Mouse (Mus musculus) kidney, embryonic 15.5 days (tissue): ENCODE measurements around the gene Birc6. TPM values are rescaled to one million over a fixed set of nuclear protein-coding genes. Genes with fewer than 3 reads are reported as not detected.
"Not testable (repeated sequence)": the region's sequence is repeated elsewhere in the genome, so short reads cannot be mapped to it uniquely, and the experiment has no call there.

ENCODE experiments used
- ATAC-seq: fragments of 200-750 bp; cut with Nextera tagmentation; replicated peaks from 2 replicates; pipeline ENCODE4 v1.8.0; 2017; ENCODE audit warnings: moderate TSS enrichment; ENCODE audit not compliant: low FRiP score
- H3K27ac ChIP-seq: fragments of 300-500 bp; sonication (generic); 2 replicates; pipeline ENCODE4 v1.5.1; 2015; ENCODE audit warnings: mild to moderate bottlenecking, inconsistent platforms
- H3K27me3 ChIP-seq: fragments of 300-500 bp; sonication (generic); 2 replicates; pipeline ENCODE4 v1.6.1; 2015; ENCODE audit warnings: inconsistent platforms
- H3K36me3 ChIP-seq: fragments of 300-500 bp; sonication (generic); 2 replicates; pipeline ENCODE4 v1.6.1; 2015; ENCODE audit warnings: inconsistent platforms
- H3K4me1 ChIP-seq: fragments of 300-500 bp; sonication (generic); 2 replicates; pipeline ENCODE4 v1.6.1; 2015; ENCODE audit warnings: inconsistent platforms
- H3K4me2 ChIP-seq: fragments of 300-500 bp; sonication (generic); 2 replicates; pipeline ENCODE4 v1.6.1; 2015; ENCODE audit warnings: moderate library complexity, mild to moderate bottlenecking, inconsistent platforms
- H3K4me3 ChIP-seq: fragments of 300-500 bp; sonication (generic); replicated peaks from 2 replicates; pipeline ENCODE4 v1.5.1; 2015; ENCODE audit warnings: mild to moderate bottlenecking, inconsistent platforms
- H3K9ac ChIP-seq: fragments of 300-500 bp; sonication (generic); 2 replicates; pipeline ENCODE4 v1.6.1; 2015; ENCODE audit warnings: mild to moderate bottlenecking, inconsistent platforms
- H3K9me3 ChIP-seq: fragments of 300-500 bp; sonication (generic); replicated peaks from 2 replicates; pipeline ENCODE4 v1.6.1; 2016; ENCODE audit warnings: inconsistent platforms
- WGBS: fragments of 180-500 bp; shearing (Covaris S2); methylation state at CpG from one replicate; pipeline ENCODE4 v1.1.7; 2015; ENCODE audit warnings: mixed read lengths; 5-methylcytosine and 5-hydroxymethylcytosine counted together
- polyA plus RNA-seq: library from polyadenylated mRNA; unstranded; fragments of >200 nt; fragmentation: Nextera tagmentation; extraction: Ambion mirVana; gene quantifications from 2 replicates; pipeline ENCODE4 v1.2.1, GENCODE M21; 2015

Gene Birc6
- polyA plus RNA-seq, 1 experiment from 2014 or later, result 89.3 TPM

DNA sequence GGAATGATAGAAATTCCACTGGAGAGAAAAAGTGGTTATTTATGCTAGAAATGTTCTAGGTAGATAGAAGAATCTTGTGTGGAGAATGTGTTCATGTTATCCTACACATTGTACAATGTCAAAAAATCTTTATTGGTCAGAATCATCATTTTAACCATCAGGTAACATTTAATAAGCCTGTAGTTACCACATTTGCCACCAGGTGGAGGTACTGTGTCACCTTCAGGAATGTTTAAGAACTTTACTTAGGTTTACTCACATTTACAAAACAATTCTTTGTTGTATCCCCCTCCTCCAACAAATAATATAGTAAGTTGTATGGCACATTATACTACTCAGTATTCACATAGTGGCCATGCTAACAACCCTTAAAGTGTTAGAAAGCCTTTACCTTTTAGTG lies 145.2 kb downstream of the Birc6 start:
- peaks cover 78% of the 10 kb centered on the region for H3K36me3 ChIP-seq
- no peaks in the 10 kb centered on the region for H3K9me3 ChIP-seq

DNA sequence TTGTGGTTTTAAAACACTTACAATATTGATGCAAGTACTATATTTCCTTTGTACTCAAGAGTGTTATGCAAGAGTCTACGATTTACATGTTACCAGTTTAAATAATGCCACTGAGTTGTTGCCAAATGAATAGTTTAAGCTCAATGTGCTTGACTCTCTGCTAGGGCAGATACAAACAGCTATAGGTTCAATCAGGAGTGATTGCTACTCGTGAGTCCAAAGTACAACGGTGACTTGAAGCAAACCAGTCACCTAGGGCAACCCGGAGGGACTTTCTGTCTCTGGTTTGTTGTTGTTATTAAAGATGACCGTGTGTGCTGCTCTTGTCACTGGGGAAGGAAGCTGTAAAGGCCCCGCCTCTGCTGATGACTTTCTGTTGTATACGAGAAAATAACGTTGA lies 150.0 kb downstream of the Birc6 start:
- Histone ChIP-seq H3K4me2 (no peak overlapping the region), H3K36me3 (peaks cover 74% of the 10 kb centered on the region), H3K9ac (no peak overlapping the region), H3K4me3 (no peak overlapping the region), H3K9me3 (no peaks in the 10 kb centered on the region), H3K27me3 (no peaks in the 10 kb centered on the region), H3K4me1 (no peaks in the 10 kb centered on the region), H3K27ac (no peak overlapping the region)
- no peak for ATAC-seq
- 92% methylated on average over 8 of the region's 8 CpGs for WGBS

More for the DNA sequence above, 145.2 kb downstream of the Birc6 start:
- ATAC-seq, result no peak
- Histone ChIP-seq H3K9ac (no peak overlapping the region), H3K4me2 (no peak overlapping the region), H3K27ac (no peak overlapping the region), H3K4me3 (no peak overlapping the region), H3K4me1 (no peaks in the 10 kb centered on the region), H3K27me3 (no peaks in the 10 kb centered on the region)

DNA sequence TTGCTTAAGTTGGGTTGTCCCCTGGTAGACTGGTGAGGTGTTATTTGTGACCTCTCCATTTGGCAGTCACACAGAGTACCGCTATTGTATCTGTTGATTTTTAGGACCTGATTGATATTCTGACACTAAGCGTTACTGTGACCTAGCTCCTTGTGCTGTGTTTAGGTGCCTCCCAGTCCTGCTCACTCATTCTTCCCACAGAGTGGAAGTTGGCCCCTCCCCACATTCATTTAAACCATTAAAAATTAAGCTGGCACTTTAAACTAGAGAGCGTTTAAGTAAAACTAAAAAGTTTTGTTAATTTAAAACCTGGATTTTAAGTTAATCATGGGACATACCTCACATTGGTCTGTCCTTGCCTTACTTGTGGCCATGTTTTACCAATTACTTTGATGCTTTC lies 156.8 kb downstream of the Birc6 start:
- peaks cover 52% of the 10 kb centered on the region for H3K36me3 ChIP-seq
- no peaks in the 10 kb centered on the region for H3K27me3 ChIP-seq
- 69% methylated on average over 3 of the region's 3 CpGs for WGBS
- no peak overlapping the region for H3K9ac ChIP-seq
- no peak overlapping the region for H3K4me3 ChIP-seq
- H3K4me2 ChIP-seq, result no peak overlapping the region
- peak; percentile 76 for ATAC-seq
- no peak overlapping the region for H3K27ac ChIP-seq
- H3K4me1 ChIP-seq, result no peaks in the 10 kb centered on the region
- H3K9me3 ChIP-seq, result no peaks in the 10 kb centered on the region

DNA sequence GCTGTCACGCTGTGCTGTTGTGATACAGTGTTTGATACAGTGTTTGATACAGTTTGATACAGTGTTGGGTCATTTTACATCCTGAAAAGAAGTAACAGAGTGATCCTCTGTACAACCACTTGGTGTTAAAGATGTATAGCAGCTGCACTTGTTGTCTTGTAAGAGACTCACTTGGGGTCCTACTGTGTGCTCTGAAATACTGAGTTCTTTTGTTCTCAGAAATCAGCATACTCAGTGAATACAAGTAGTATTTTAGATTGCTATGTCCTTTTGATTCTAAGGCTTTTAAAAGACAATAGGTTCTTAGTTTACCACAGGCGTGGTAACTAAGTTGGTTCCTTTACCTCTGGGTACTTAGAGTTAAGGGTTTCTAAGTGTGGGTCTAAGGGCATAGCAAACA lies 160.5 kb downstream of the Birc6 start:
- H3K9ac ChIP-seq, result no peak overlapping the region
- no peak for ATAC-seq
- H3K4me3 ChIP-seq, result no peak overlapping the region
- no peaks in the 10 kb centered on the region for H3K27me3 ChIP-seq
- H3K27ac ChIP-seq, result no peak overlapping the region
- WGBS, result 93% methylated on average over 2 of the region's 2 CpGs
- H3K36me3 ChIP-seq, result peaks cover 58% of the 10 kb centered on the region
- no peaks in the 10 kb centered on the region for H3K9me3 ChIP-seq
- no peaks in the 10 kb centered on the region for H3K4me1 ChIP-seq
- no peak overlapping the region for H3K4me2 ChIP-seq

GRCm38 (mm10) chr17:74689406-74689805 lies 161.3 kb downstream of the Birc6 start:
- no peak for ATAC-seq
- 84% methylated on average over 4 of the region's 4 CpGs for WGBS
- Histone ChIP-seq H3K4me1 (no peaks in the 10 kb centered on the region), H3K36me3 (peaks cover 62% of the 10 kb centered on the region), H3K4me2 (no peak overlapping the region), H3K9ac (no peak overlapping the region), H3K9me3 (no peaks in the 10 kb centered on the region), H3K27me3 (no peaks in the 10 kb centered on the region), H3K4me3 (no peak overlapping the region), H3K27ac (no peak overlapping the region)

DNA sequence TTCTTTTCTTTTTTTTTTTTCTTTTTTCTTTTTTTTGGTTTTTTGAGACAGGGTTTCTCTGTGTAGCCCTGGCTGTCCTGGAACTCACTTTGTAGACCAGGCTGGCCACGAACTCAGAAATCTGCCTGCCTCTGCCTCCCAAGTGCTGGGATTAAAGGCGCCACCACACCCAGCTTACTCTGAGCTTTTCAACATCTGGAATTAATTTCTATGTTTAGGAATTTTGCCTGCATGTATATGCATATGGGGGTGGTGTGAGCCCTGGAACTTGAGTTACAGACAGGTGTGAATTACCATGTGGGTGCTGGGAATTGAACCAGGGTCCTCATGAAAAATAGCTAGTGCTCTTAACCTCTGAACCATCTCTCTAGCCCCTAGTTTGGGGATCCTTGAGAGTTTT lies 173.6 kb downstream of the Birc6 start:
- not testable (repeated sequence) for H3K4me1 ChIP-seq, H3K9ac ChIP-seq, H3K4me3 ChIP-seq, ATAC-seq, H3K27ac ChIP-seq, H3K4me2 ChIP-seq, H3K27me3 ChIP-seq, H3K9me3 ChIP-seq
- WGBS, result 97% methylated on average over 2 of the region's 2 CpGs
- peaks cover 74% of the 10 kb centered on the region for H3K36me3 ChIP-seq

GRCm38 (mm10) chr17:74705480-74705879 lies 177.4 kb downstream of the Birc6 start:
- ATAC-seq, result no peak
- no peaks in the 10 kb centered on the region for H3K4me1 ChIP-seq
- H3K27ac ChIP-seq, result no peak overlapping the region
- H3K27me3 ChIP-seq, result no peaks in the 10 kb centered on the region
- H3K36me3 ChIP-seq, result peaks cover 36% of the 10 kb centered on the region
- H3K4me3 ChIP-seq, result no peak overlapping the region
- no peak overlapping the region for H3K9ac ChIP-seq
- H3K9me3 ChIP-seq, result no peaks in the 10 kb centered on the region
- H3K4me2 ChIP-seq, result no peak overlapping the region
- WGBS, result 83% methylated on average over 5 of the region's 5 CpGs

- no peaks in the 10 kb centered on the region for H3K4me1 ChIP-seq
- ATAC-seq, result no peak
- H3K36me3 ChIP-seq, result peaks cover 25% of the 10 kb centered on the region
- H3K9me3 ChIP-seq, result no peaks in the 10 kb centered on the region
- no peak overlapping the region for H3K4me2 ChIP-seq
- no peak overlapping the region for H3K9ac ChIP-seq
- H3K27ac ChIP-seq, result no peak overlapping the region
- no peaks in the 10 kb centered on the region for H3K27me3 ChIP-seq
- H3K4me3 ChIP-seq, result no peak overlapping the region
Observed at GRCm38 (mm10) chr17:74706593-74706992, 178.5 kb downstream of the Birc6 start.

DNA sequence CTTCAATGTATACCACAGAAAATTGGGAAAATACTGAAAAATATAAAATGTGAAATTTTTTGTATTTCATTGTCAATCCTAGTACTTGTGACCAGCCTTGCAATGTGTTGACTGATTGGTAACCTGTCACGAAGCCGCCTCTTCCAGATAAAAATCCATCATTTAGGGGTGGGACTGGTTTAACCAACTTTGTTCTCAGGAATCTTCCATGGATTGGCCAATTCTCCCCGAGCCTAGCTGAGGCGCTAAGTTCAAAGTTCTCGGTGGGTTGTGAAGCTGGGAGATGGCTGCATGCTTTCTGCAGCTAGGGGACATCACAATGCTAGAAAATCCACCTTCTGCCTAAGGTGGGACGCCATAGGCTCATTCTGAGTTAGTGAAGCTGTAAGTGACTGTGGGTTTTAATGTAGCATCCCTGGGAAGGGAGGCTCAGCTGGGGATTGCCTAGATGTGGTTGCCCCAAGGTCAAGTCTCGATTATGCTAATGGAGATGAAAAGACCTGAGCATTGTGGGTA lies 179.6 kb downstream of the Birc6 start:
- 87% methylated on average over 7 of the region's 7 CpGs for WGBS
- no peak overlapping the region for H3K27ac ChIP-seq
- no peak for ATAC-seq
- no peak overlapping the region for H3K4me2 ChIP-seq
- H3K9me3 ChIP-seq, result no peaks in the 10 kb centered on the region
- H3K36me3 ChIP-seq, result peaks cover 18% of the 10 kb centered on the region
- H3K4me1 ChIP-seq, result no peaks in the 10 kb centered on the region
- H3K4me3 ChIP-seq, result no peak overlapping the region
- no peak overlapping the region for H3K9ac ChIP-seq
- no peaks in the 10 kb centered on the region for H3K27me3 ChIP-seq

- Histone ChIP-seq H3K9ac (no peak overlapping the region), H3K4me1 (no peaks in the 10 kb centered on the region), H3K4me2 (no peak overlapping the region), H3K27ac (no peak overlapping the region), H3K27me3 (no peaks in the 10 kb centered on the region), H3K36me3 (no peaks in the 10 kb centered on the region; the same call in 1 of the 2 replicates), H3K9me3 (no peaks in the 10 kb centered on the region), H3K4me3 (no peak overlapping the region)
- WGBS, result 65% methylated on average over 4 of the region's 4 CpGs
- ATAC-seq, result no peak
Observed at GRCm38 (mm10) chr17:74710731-74711130, 182.6 kb downstream of the Birc6 start.

- no peak overlapping the region for H3K4me2 ChIP-seq
- no peak for ATAC-seq
- no peaks in the 10 kb centered on the region for H3K36me3 ChIP-seq
- 85% methylated on average over 8 of the region's 8 CpGs for WGBS
- H3K4me1 ChIP-seq, result no peaks in the 10 kb centered on the region; the same call in 1 of the 2 replicates
- H3K4me3 ChIP-seq, result no peak overlapping the region
- no peaks in the 10 kb centered on the region for H3K9me3 ChIP-seq
- no peak overlapping the region for H3K27ac ChIP-seq
- H3K9ac ChIP-seq, result no peak overlapping the region
- no peaks in the 10 kb centered on the region for H3K27me3 ChIP-seq
Observed at GRCm38 (mm10) chr17:74711627-74712026, 183.5 kb downstream of the Birc6 start.

GRCm38 (mm10) chr17:74715128-74715527 lies 187.0 kb downstream of the Birc6 start:
- Histone ChIP-seq H3K4me2 (no peak overlapping the region), H3K9ac (no peak overlapping the region), H3K27me3 (no peaks in the 10 kb centered on the region), H3K4me1 (peaks cover 12% of the 10 kb centered on the region), H3K36me3 (no peaks in the 10 kb centered on the region), H3K27ac (no peak overlapping the region), H3K4me3 (no peak overlapping the region), H3K9me3 (no peaks in the 10 kb centered on the region)
- ATAC-seq, result no peak
- WGBS, result 64% methylated on average over 3 of the region's 3 CpGs

GRCm38 (mm10) chr17:74715724-74716123 lies 187.6 kb downstream of the Birc6 start:
- Histone ChIP-seq H3K4me3 (no peak overlapping the region), H3K9me3 (no peaks in the 10 kb centered on the region), H3K4me2 (no peak overlapping the region), H3K4me1 (peaks cover 12% of the 10 kb centered on the region), H3K27me3 (no peaks in the 10 kb centered on the region), H3K9ac (no peak overlapping the region), H3K27ac (no peak overlapping the region), H3K36me3 (peaks cover 3% of the 10 kb centered on the region; the same call in 1 of the 2 replicates)
- 81% methylated on average over 1 of the region's 1 CpGs for WGBS
- ATAC-seq, result no peak
